Mouse (Mus musculus): ENCODE results near the gene Bhlha9. TPM values are rescaled to one million over a fixed set of nuclear protein-coding genes. Genes with fewer than 3 reads are reported as not detected.

Gene Bhlha9
- polyA plus RNA-seq, 1 experiment from 2014 or later: not detected

DNA sequence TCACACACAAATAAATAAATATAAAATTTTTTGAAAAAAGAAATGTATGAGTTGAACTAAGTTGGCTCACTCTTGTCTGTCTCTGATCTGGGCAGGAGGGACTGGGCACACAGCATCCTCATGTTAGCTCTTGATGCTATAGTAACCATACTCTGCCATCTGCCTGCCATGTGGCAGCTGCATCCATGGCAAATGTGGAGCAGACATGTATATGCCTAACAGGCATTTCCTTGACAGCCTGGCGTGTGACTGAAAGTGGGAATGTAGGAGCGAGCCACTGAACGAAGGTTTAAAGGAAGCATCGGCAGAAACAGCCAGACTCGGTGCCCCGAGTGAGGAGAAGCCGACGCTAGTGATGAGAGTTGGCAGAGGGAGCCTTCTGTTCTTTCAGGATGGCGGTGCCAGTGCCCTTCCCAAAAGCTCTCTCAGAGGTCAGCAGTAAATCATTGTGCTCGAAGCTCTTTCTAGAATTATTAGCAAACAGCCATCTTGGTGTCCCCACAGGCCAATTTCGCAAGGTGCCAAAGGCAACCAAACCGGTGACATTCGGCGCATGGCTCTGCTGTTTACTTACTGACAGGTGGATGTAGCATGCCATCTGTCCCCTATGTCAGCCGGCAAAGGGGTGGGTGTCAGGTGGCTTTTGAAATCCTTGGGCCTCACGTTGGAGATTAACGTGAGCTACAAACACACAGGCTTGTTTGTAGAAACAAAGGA is 32.8 kb upstream of the Bhlha9 start:
- no peaks in the 10 kb centered on the region for H3K36me3 ChIP-seq (ENCODE audit: control insufficient read depth, insufficient read depth, low read length)
- ATAC-seq (ENCODE audit: insufficient read depth, low FRiP score): no peak
- no peaks in the 10 kb centered on the region for H3K27me3 ChIP-seq (ENCODE audit: control insufficient read depth, insufficient read depth, low read length)
- no peak overlapping the region for H3K4me2 ChIP-seq (ENCODE audit: low read depth, low read length)
- no peak overlapping the region for H3K9ac ChIP-seq (ENCODE audit: low read length)
- no peak overlapping the region for H3K27ac ChIP-seq (ENCODE audit: low read length)
- no peak overlapping the region for H3K4me3 ChIP-seq (replicated peaks; ENCODE audit: low read length)
- H3K9me3 ChIP-seq (replicated peaks; ENCODE audit: control insufficient read depth, low read length): no peaks in the 10 kb centered on the region
- 76% methylated on average over 17 of the region's 17 CpGs for WGBS
- H3K4me1 ChIP-seq (ENCODE audit: control insufficient read depth, insufficient read depth, low read length): no peaks in the 10 kb centered on the region

DNA sequence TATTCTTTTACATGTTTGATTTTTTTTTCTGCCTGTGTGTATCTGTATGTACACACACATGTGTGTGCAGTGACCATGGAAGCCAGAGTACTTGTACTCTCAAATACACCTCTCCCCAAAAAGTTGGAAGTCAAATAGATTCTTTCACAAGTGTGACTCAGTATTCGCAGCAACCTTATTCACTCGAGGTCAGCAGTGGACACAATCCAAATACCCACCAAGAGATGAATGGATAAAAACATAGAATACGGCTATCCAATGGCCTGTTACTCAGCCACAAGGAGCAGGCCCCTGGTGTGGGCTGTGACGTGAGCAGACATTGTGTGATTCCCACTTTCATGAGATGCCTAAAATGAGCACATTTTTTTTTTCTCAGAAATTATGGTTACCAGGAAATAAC is 32.0 kb upstream of the Bhlha9 start:
- H3K4me3 ChIP-seq (replicated peaks; ENCODE audit: low read length): no peak overlapping the region
- no peak overlapping the region for H3K4me2 ChIP-seq (ENCODE audit: low read depth, low read length)
- H3K9me3 ChIP-seq (replicated peaks; ENCODE audit: control insufficient read depth, low read length): no peaks in the 10 kb centered on the region
- ATAC-seq (ENCODE audit: insufficient read depth, low FRiP score): no peak
- H3K9ac ChIP-seq (ENCODE audit: low read length): no peak overlapping the region
- no peaks in the 10 kb centered on the region for H3K27me3 ChIP-seq (ENCODE audit: control insufficient read depth, insufficient read depth, low read length)
- WGBS: 72% methylated on average over 4 of the region's 4 CpGs
- no peaks in the 10 kb centered on the region for H3K4me1 ChIP-seq (ENCODE audit: control insufficient read depth, insufficient read depth, low read length)
- H3K36me3 ChIP-seq (ENCODE audit: control insufficient read depth, insufficient read depth, low read length): no peaks in the 10 kb centered on the region
- H3K27ac ChIP-seq (ENCODE audit: low read length): no peak overlapping the region

DNA sequence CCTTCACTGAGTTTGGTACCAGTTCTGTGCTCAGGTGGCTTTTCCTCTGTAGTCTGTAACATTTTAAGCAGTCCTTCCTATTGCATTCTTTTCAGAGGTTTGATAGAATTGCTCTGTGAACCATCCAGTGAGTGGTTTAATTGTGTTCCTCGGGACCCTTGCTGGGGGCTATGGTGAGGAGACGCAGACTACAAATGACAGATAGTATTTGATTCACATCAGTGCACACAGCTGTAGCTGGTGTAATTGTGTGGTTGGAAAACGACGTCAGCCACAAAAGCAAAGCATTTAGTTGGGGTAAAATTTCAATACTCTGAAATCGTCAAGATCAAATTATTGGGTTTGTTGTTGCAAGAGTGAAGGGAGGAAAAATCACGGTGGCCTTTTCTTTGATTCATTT is 28.0 kb upstream of the Bhlha9 start:
- no peaks in the 10 kb centered on the region for H3K27me3 ChIP-seq (ENCODE audit: control insufficient read depth, insufficient read depth, low read length)
- no peak overlapping the region for H3K27ac ChIP-seq (ENCODE audit: low read length)
- no peaks in the 10 kb centered on the region for H3K9me3 ChIP-seq (replicated peaks; ENCODE audit: control insufficient read depth, low read length)
- H3K4me3 ChIP-seq (replicated peaks; ENCODE audit: low read length): no peak overlapping the region
- ATAC-seq (ENCODE audit: insufficient read depth, low FRiP score): no peak
- no peak overlapping the region for H3K4me2 ChIP-seq (ENCODE audit: low read depth, low read length)
- H3K4me1 ChIP-seq (ENCODE audit: control insufficient read depth, insufficient read depth, low read length): peaks cover 8% of the 10 kb centered on the region; the same call in 1 of the 2 replicates
- no peaks in the 10 kb centered on the region for H3K36me3 ChIP-seq (ENCODE audit: control insufficient read depth, insufficient read depth, low read length)
- whole genome bisulfite sequencing: 78% methylated on average over 6 of the region's 6 CpGs
- no peak overlapping the region for H3K9ac ChIP-seq (ENCODE audit: low read length)

DNA sequence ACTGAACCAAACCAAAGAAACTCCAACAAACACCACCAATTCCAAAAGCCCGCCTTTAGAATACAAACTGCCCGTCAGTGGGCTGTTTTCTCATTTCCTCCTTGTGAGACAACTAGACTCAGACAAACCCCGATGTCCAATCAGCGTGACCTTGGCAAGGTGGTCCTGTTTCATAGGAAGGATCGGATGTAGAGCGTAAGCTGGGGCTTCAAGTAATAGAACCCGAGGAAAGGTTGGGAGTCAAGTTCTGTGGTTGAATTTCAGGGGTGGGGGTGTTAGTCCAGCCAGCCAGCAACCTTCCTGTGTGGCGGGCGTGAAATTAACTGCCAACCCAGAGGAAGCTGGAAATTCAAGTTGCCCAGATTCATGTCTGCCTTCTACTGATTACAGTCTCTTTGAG is 27.2 kb upstream of the Bhlha9 start:
- no peaks in the 10 kb centered on the region for H3K27me3 ChIP-seq (ENCODE audit: control insufficient read depth, insufficient read depth, low read length)
- no peak for ATAC-seq (ENCODE audit: insufficient read depth, low FRiP score)
- H3K4me2 ChIP-seq (ENCODE audit: low read depth, low read length): no peak overlapping the region
- 68% methylated on average over 9 of the region's 9 CpGs for WGBS
- peaks cover 8% of the 10 kb centered on the region; the same call in 1 of the 2 replicates for H3K4me1 ChIP-seq (ENCODE audit: control insufficient read depth, insufficient read depth, low read length)
- no peak overlapping the region for H3K9ac ChIP-seq (ENCODE audit: low read length)
- no peaks in the 10 kb centered on the region for H3K9me3 ChIP-seq (replicated peaks; ENCODE audit: control insufficient read depth, low read length)
- H3K4me3 ChIP-seq (replicated peaks; ENCODE audit: low read length): no peak overlapping the region
- H3K36me3 ChIP-seq (ENCODE audit: control insufficient read depth, insufficient read depth, low read length): no peaks in the 10 kb centered on the region
- no peak overlapping the region for H3K27ac ChIP-seq (ENCODE audit: low read length)

DNA sequence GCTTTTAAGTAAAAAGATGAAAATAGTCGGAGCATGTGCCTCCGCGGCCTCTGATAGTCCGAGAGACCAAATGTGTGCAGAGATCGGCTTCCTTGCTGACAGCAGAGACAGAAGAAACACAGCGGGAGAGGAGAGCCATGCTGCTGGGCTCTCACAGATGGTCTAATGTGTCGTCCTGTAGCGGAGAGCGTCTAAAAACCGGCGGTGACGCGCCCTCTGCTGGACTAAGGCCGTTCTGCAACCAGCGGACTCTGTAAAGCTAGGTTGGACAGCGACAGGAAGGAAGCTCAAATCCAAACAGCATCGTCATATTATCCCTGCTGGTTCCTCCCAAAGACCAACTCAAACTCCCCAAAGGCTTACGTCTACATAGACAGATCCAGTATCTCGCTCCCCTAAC is 26.3 kb upstream of the Bhlha9 start:
- H3K9ac ChIP-seq (ENCODE audit: low read length): no peak overlapping the region
- ATAC-seq (ENCODE audit: insufficient read depth, low FRiP score): peak; percentile 65; the same call in 1 of the 2 replicates
- H3K4me2 ChIP-seq (ENCODE audit: low read depth, low read length): peak overlapping the region; percentile 46
- no peaks in the 10 kb centered on the region for H3K36me3 ChIP-seq (ENCODE audit: control insufficient read depth, insufficient read depth, low read length)
- no peaks in the 10 kb centered on the region for H3K27me3 ChIP-seq (ENCODE audit: control insufficient read depth, insufficient read depth, low read length)
- WGBS: under 1% methylated on average over 19 of the region's 19 CpGs
- H3K4me3 ChIP-seq (replicated peaks; ENCODE audit: low read length): peak overlapping the region; percentile 22
- H3K9me3 ChIP-seq (replicated peaks; ENCODE audit: control insufficient read depth, low read length): no peaks in the 10 kb centered on the region
- peaks cover 8% of the 10 kb centered on the region; the same call in 1 of the 2 replicates for H3K4me1 ChIP-seq (ENCODE audit: control insufficient read depth, insufficient read depth, low read length)
- no peak overlapping the region for H3K27ac ChIP-seq (ENCODE audit: low read length)

DNA sequence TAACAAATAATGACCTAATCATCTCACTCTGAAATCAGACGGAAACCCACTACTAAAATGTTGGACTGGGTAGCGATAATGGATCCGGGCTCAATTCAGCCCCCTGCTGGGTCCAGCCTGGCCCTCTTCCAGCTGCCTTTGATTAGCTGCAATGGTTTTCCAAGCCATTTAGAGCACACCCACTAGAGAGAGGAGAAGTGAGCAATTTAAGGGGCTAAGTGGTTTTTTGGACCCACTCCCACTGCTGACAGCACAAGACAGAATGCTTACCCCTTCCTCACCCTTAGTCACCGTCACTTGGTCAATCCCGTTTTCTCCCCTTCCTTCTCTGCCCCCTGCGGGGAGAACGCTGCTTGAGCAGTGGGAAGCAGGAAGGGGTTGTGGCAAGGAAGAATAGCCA is 25.2 kb upstream of the Bhlha9 start:
- peak overlapping the region; percentile 4; the same call in 1 of the 2 replicates for H3K4me3 ChIP-seq (replicated peaks; ENCODE audit: low read length)
- no peak overlapping the region for H3K27ac ChIP-seq (ENCODE audit: low read length)
- WGBS: 7% methylated on average over 7 of the region's 7 CpGs
- no peaks in the 10 kb centered on the region for H3K27me3 ChIP-seq (ENCODE audit: control insufficient read depth, insufficient read depth, low read length)
- no peak overlapping the region for H3K9ac ChIP-seq (ENCODE audit: low read length)
- peak; percentile 73 for ATAC-seq (ENCODE audit: insufficient read depth, low FRiP score)
- H3K4me2 ChIP-seq (ENCODE audit: low read depth, low read length): peak overlapping the region; percentile 31
- no peaks in the 10 kb centered on the region for H3K36me3 ChIP-seq (ENCODE audit: control insufficient read depth, insufficient read depth, low read length)
- H3K9me3 ChIP-seq (replicated peaks; ENCODE audit: control insufficient read depth, low read length): no peaks in the 10 kb centered on the region
- H3K4me1 ChIP-seq (ENCODE audit: control insufficient read depth, insufficient read depth, low read length): peaks cover 8% of the 10 kb centered on the region; the same call in 1 of the 2 replicates

DNA sequence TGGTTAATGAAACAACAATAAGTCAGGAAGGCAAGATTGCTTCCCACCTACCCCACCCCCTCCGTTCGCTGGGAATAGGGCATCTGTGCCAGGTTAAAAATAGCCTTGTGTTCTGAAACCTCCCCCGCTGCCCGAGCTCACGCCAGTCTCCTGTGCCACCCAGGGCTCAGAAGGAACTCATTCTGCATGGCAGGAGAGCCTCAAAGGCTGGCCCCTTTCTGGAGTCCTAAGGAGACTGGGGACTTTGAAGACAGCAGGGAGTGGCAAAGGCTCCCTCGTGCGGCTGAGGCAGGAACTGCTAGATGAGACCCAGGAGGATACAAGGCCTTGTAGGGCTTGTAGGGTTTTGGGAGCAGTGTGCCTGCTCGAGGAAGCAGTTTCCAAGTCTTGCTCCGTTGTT is 24.8 kb upstream of the Bhlha9 start:
- Histone ChIP-seq H3K36me3 (ENCODE audit: control insufficient read depth, insufficient read depth, low read length) (no peaks in the 10 kb centered on the region), H3K9ac (ENCODE audit: low read length) (no peak overlapping the region), H3K4me3 (replicated peaks; ENCODE audit: low read length) (peak overlapping the region; percentile 4; the same call in 1 of the 2 replicates), H3K27me3 (ENCODE audit: control insufficient read depth, insufficient read depth, low read length) (no peaks in the 10 kb centered on the region), H3K9me3 (replicated peaks; ENCODE audit: control insufficient read depth, low read length) (no peaks in the 10 kb centered on the region), H3K4me2 (ENCODE audit: low read depth, low read length) (peak overlapping the region; percentile 31), H3K4me1 (ENCODE audit: control insufficient read depth, insufficient read depth, low read length) (peaks cover 8% of the 10 kb centered on the region; the same call in 1 of the 2 replicates), H3K27ac (ENCODE audit: low read length) (no peak overlapping the region)
- peak; percentile 67; the same call in 1 of the 2 replicates for ATAC-seq (ENCODE audit: insufficient read depth, low FRiP score)
- WGBS: 7% methylated on average over 9 of the region's 9 CpGs

DNA sequence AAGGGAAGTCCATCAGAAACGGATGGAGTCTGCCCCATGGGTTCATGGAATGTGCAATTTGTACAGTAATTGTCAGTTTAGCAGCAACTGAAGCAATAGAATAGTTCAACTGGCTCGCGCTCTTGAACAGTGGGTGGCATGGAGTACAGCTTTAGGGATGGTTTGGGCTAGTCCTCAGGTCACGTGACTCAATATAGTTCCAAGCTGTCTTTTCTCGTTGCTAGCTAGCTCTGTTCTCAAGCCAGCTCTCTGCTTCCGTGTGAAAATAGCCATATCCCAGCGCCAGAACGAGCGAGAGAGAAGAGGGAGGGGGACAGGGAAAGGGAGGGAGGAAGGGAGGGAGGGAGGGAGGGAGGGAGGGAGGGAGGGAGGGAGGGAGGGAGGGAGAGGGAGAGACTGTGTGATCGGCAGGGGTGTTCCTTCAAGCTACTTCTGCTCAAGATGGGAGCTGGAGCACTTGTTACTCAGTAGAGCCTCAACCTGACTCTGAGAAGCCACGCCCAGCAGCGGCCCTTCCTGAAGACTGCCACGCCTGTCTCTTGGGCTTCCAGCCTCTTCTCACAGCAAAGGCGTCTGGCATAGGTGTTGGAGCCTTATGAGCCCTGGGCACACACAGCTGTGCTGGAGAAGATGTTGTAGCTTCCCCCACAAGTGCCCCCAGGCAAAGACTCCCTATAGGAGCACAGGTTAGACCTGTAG is 21.3 kb upstream of the Bhlha9 start:
- 52% methylated on average over 12 of the region's 14 CpGs for WGBS
- Histone ChIP-seq H3K27me3 (ENCODE audit: control insufficient read depth, insufficient read depth, low read length) (no peaks in the 10 kb centered on the region), H3K9me3 (replicated peaks; ENCODE audit: control insufficient read depth, low read length) (no peaks in the 10 kb centered on the region), H3K4me1 (ENCODE audit: control insufficient read depth, insufficient read depth, low read length) (0 out of 2 replicates have a peak, but pooled peaks cover 5% of the 10 kb centered on the region), H3K4me3 (replicated peaks; ENCODE audit: low read length) (no peak overlapping the region), H3K36me3 (ENCODE audit: control insufficient read depth, insufficient read depth, low read length) (no peaks in the 10 kb centered on the region), H3K4me2 (ENCODE audit: low read depth, low read length) (no peak overlapping the region), H3K9ac (ENCODE audit: low read length) (no peak overlapping the region), H3K27ac (ENCODE audit: low read length) (no peak overlapping the region)
- ATAC-seq (ENCODE audit: insufficient read depth, low FRiP score): no peak

DNA sequence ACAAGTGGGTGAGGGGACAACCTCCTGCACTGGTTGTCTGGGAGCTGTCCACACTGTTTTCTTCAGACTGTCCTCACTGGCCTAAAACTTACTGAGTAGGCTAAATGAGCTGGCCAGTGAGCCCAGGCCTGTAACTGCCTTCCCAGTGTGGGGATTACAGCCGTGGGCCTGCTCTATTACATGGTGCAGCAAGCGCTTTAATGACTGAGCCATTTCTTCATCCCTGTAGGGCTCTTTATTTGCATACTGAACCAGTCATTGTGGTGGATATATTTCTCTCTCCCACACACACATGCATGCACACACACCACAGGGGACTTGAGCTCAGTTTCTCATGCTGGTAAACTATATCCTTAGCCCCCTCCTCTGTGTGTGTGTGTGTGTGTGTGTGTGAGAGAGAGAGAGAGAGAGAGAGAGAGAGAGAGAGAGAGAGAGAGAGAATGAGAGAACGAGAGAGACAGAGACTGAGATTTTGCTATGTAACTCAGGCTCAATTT is 19.4 kb upstream of the Bhlha9 start:
- ATAC-seq (ENCODE audit: insufficient read depth, low FRiP score): no peak
- 50% methylated on average over 3 of the region's 3 CpGs for WGBS
- Histone ChIP-seq H3K27me3 (ENCODE audit: control insufficient read depth, insufficient read depth, low read length) (no peaks in the 10 kb centered on the region), H3K4me1 (ENCODE audit: control insufficient read depth, insufficient read depth, low read length) (no peaks in the 10 kb centered on the region), H3K4me2 (ENCODE audit: low read depth, low read length) (no peak overlapping the region), H3K9ac (ENCODE audit: low read length) (no peak overlapping the region), H3K27ac (ENCODE audit: low read length) (no peak overlapping the region), H3K9me3 (replicated peaks; ENCODE audit: control insufficient read depth, low read length) (no peaks in the 10 kb centered on the region), H3K36me3 (ENCODE audit: control insufficient read depth, insufficient read depth, low read length) (no peaks in the 10 kb centered on the region), H3K4me3 (replicated peaks; ENCODE audit: low read length) (no peak overlapping the region)

All from stomach, embryonic 16.5 days (tissue).